Mouse (Mus musculus) brown adipose tissue, adult 24 weeks (tissue): ENCODE data around the gene Rpl3. TPM values are rescaled to one million over a fixed set of nuclear protein-coding genes. Genes with fewer than 3 reads are reported as not detected.

ENCODE experiments used
- H3K27ac ChIP-seq: fragments of 200-500 bp; replicated peaks from 2 replicates; pipeline ENCODE4 v1.5.1; 2012; ENCODE audit warnings: low read depth, mild to moderate bottlenecking, low read length
- H3K4me1 ChIP-seq: fragments of 200-500 bp; 2 replicates; pipeline ENCODE4 v1.6.1; 2012; ENCODE audit warnings: low read length, mixed read lengths; ENCODE audit not compliant: control insufficient read depth, insufficient read depth, insufficient read length
- H3K4me3 ChIP-seq: fragments of 200-500 bp; 2 replicates; pipeline ENCODE4 v1.5.1; 2012; ENCODE audit warnings: low read depth, mild to moderate bottlenecking, low read length, moderate library complexity; ENCODE audit not compliant: insufficient read depth
- polyA plus RNA-seq: library from polyadenylated mRNA; stranded (reverse); fragments of >200 nt; gene quantifications from 2 replicates; pipeline ENCODE4 v1.2.4, GENCODE M21; 2012; ENCODE audit not compliant: missing spikeins, insufficient read depth, insufficient read length

Rpl3 gene
- polyA plus RNA-seq, 1 experiment = 424 TPM

- Histone ChIP-seq H3K4me3 (peak overlapping the region; percentile 70), H3K27ac (peak overlapping the region; percentile 93), H3K4me1 (peaks cover 3% of the 10 kb centered on the region; the same call in 1 of the 2 replicates)
Measured at GRCm38 (mm10) chr15:80083740-80084139, 7.9 kb downstream of the Rpl3 start.

- Histone ChIP-seq H3K4me1 (peaks cover 3% of the 10 kb centered on the region; the same call in 1 of the 2 replicates), H3K4me3 (peak overlapping the region; percentile 73), H3K27ac (peak overlapping the region; percentile 93)
Measured at GRCm38 (mm10) chr15:80083276-80083731, 8.4 kb downstream of the Rpl3 start.

GRCm38 (mm10) chr15:80082661-80083275 lies 8.9 kb downstream of the Rpl3 start:
- peak overlapping the region; percentile 84 for H3K27ac ChIP-seq
- peaks cover 3% of the 10 kb centered on the region; the same call in 1 of the 2 replicates for H3K4me1 ChIP-seq
- H3K4me3 ChIP-seq = peak overlapping the region; percentile 73

GRCm38 (mm10) chr15:80081801-80082546 lies 9.7 kb downstream of the Rpl3 start:
- Histone ChIP-seq H3K4me3 (peak overlapping the region; percentile 73), H3K27ac (0 out of 2 replicates have a peak overlapping the region, but pooled peaks have one; percentile 5), H3K4me1 (peaks cover 3% of the 10 kb centered on the region; the same call in 1 of the 2 replicates)

- Histone ChIP-seq H3K4me3 (no peak overlapping the region; the same call in 1 of the 2 replicates), H3K27ac (no peak overlapping the region), H3K4me1 (peaks cover 3% of the 10 kb centered on the region; the same call in 1 of the 2 replicates)
Measured at GRCm38 (mm10) chr15:80080711-80081615, 10.7 kb downstream of the Rpl3 start.

- Histone ChIP-seq H3K4me1 (peaks cover 3% of the 10 kb centered on the region; the same call in 1 of the 2 replicates), H3K27ac (no peak overlapping the region), H3K4me3 (no peak overlapping the region)
Measured at GRCm38 (mm10) chr15:80079954-80080353, 11.7 kb downstream of the Rpl3 start.

- H3K4me1 ChIP-seq = peaks cover 8% of the 10 kb centered on the region; the same call in 1 of the 2 replicates
- no peak overlapping the region for H3K4me3 ChIP-seq
- no peak overlapping the region for H3K27ac ChIP-seq
Measured at GRCm38 (mm10) chr15:80079129-80079668, 12.5 kb downstream of the Rpl3 start.

- H3K4me1 ChIP-seq = peaks cover 8% of the 10 kb centered on the region; the same call in 1 of the 2 replicates
- H3K27ac ChIP-seq = no peak overlapping the region
- no peak overlapping the region for H3K4me3 ChIP-seq
Measured at GRCm38 (mm10) chr15:80078058-80078814, 13.4 kb downstream of the Rpl3 start.

GRCm38 (mm10) chr15:80076338-80077136 lies 15.1 kb downstream of the Rpl3 start:
- peaks cover 14% of the 10 kb centered on the region for H3K4me1 ChIP-seq
- H3K4me3 ChIP-seq = no peak overlapping the region
- H3K27ac ChIP-seq = no peak overlapping the region

GRCm38 (mm10) chr15:80075733-80076337 lies 15.8 kb downstream of the Rpl3 start:
- 0 out of 2 replicates have a peak overlapping the region, but pooled peaks have one; percentile 14 for H3K27ac ChIP-seq
- no peak overlapping the region for H3K4me3 ChIP-seq
- peaks cover 14% of the 10 kb centered on the region for H3K4me1 ChIP-seq

GRCm38 (mm10) chr15:80075374-80075694 lies 16.3 kb downstream of the Rpl3 start:
- Histone ChIP-seq H3K4me3 (no peak overlapping the region), H3K4me1 (peaks cover 19% of the 10 kb centered on the region), H3K27ac (peak overlapping the region; percentile 14; the same call in 1 of the 2 replicates)

- H3K4me1 ChIP-seq = peaks cover 19% of the 10 kb centered on the region
- H3K27ac ChIP-seq = peak overlapping the region; percentile 44
- no peak overlapping the region for H3K4me3 ChIP-seq
Measured at GRCm38 (mm10) chr15:80074663-80075373, 16.9 kb downstream of the Rpl3 start.

- H3K27ac ChIP-seq = peak overlapping the region; percentile 71
Measured at GRCm38 (mm10) chr15:80073256-80073621, 18.4 kb downstream of the Rpl3 start.

More at GRCm38 (mm10) chr15:80073256-80073621, 18.4 kb downstream of the Rpl3 start:
- Histone ChIP-seq H3K4me1 (peaks cover 19% of the 10 kb centered on the region), H3K4me3 (no peak overlapping the region)
